Mouse (Mus musculus) liver, embryonic 14.5 days (tissue): ENCODE measurements around the gene Kcnj15.

Source experiments
- CTCF ChIP-seq: IDR thresholded peaks from 2 replicates; pipeline ENCODE4 v1.5.1; 2016; ENCODE audit warnings: antibody characterized with exemption, low read depth, control low read depth
- EP300 ChIP-seq: IDR thresholded peaks from 2 replicates; pipeline ENCODE4 v1.6.1; 2016; ENCODE audit warnings: antibody characterized with exemption, low read depth

DNA sequence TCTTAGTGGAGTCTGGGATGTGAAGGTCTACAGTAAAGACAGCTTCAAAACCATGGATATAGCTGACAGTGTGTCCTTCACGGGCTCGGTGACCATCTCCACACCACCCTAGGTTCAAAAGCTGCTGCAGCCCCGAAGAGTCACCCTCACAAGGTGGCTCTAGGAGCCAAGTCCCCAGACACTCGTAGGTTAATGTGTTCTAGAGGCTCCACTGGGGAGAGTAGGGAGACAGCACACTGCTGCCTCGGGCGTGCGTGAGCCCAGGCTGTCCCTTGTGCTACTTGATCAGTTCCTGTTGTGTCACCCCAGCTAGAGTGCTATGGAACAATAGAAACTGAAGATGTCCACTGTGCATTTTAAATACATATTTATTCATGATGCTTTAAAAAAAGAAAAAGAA lies 41.0 kb upstream of the Kcnj15 start:
- no peak for TF ChIP-seq EP300
- no peak for TF ChIP-seq CTCF
